Mouse (Mus musculus): ENCODE data around the gene Cd244a.

Gene Cd244a

GRCm38 (mm10) chr1:171558898-171559297, at the start of gene Cd244a:
Gene Cd244a (plus strand): TSS chr1:171559193.
- DNase-seq (ENCODE audit: low spot score), result no peak

- DNase-seq (ENCODE audit: low spot score), result no peak
Measured at GRCm38 (mm10) chr1:171513234-171513633, 45.8 kb upstream of the Cd244a start.

- DNase-seq (ENCODE audit: low spot score), result no peak
Measured at GRCm38 (mm10) chr1:171513760-171514159, 45.2 kb upstream of the Cd244a start.

- DNase-seq (ENCODE audit: low spot score), result no peak
Measured at GRCm38 (mm10) chr1:171515039-171515438, 44.0 kb upstream of the Cd244a start.

- DNase-seq (ENCODE audit: low spot score), result no peak
Measured at GRCm38 (mm10) chr1:171515557-171515956, 43.4 kb upstream of the Cd244a start.

GRCm38 (mm10) chr1:171531367-171531766, 27.6 kb upstream of the Cd244a start:
- DNase-seq (ENCODE audit: low spot score), result no peak

GRCm38 (mm10) chr1:171532830-171533229, 26.2 kb upstream of the Cd244a start:
- no peak for DNase-seq (ENCODE audit: low spot score)

GRCm38 (mm10) chr1:171534557-171534956, 24.4 kb upstream of the Cd244a start:
- DNase-seq (ENCODE audit: low spot score), result no peak

- no peak for DNase-seq (ENCODE audit: low spot score)
Measured at GRCm38 (mm10) chr1:171535194-171535593, 23.8 kb upstream of the Cd244a start, which contains the start of gene Itln1. Gene Itln1 (minus strand): TSS chr1:171535294.

GRCm38 (mm10) chr1:171540694-171541093, 18.3 kb upstream of the Cd244a start:
- no peak for DNase-seq (ENCODE audit: low spot score)

- DNase-seq (ENCODE audit: low spot score), result no peak
Measured at GRCm38 (mm10) chr1:171551326-171551725, 7.7 kb upstream of the Cd244a start.

GRCm38 (mm10) chr1:171552230-171552629, 6.8 kb upstream of the Cd244a start:
- DNase-seq (ENCODE audit: low spot score), result no peak

GRCm38 (mm10) chr1:171553359-171554341, 5.3 kb upstream of the Cd244a start:
- DNase-seq (ENCODE audit: low spot score), result no peak

- DNase-seq (ENCODE audit: low spot score), result no peak
Measured at GRCm38 (mm10) chr1:171556366-171556765, 2.6 kb upstream of the Cd244a start.

GRCm38 (mm10) chr1:171558407-171558806, 586 bp upstream of the Cd244a start:
- no peak for DNase-seq (ENCODE audit: low spot score)

GRCm38 (mm10) chr1:171560262-171560661, 1.3 kb downstream of the Cd244a start:
- DNase-seq (ENCODE audit: low spot score), result no peak

GRCm38 (mm10) chr1:171561200-171561599, 2.2 kb downstream of the Cd244a start:
- DNase-seq (ENCODE audit: low spot score), result no peak

GRCm38 (mm10) chr1:171561639-171562225, 2.7 kb downstream of the Cd244a start:
- no peak for DNase-seq (ENCODE audit: low spot score)

GRCm38 (mm10) chr1:171563042-171563441, 4.0 kb downstream of the Cd244a start:
- no peak for DNase-seq (ENCODE audit: low spot score)

GRCm38 (mm10) chr1:171564247-171564646, 5.3 kb downstream of the Cd244a start:
- DNase-seq (ENCODE audit: low spot score), result no peak

GRCm38 (mm10) chr1:171565888-171566287, 6.9 kb downstream of the Cd244a start:
- no peak for DNase-seq (ENCODE audit: low spot score)

- DNase-seq (ENCODE audit: low spot score), result no peak
Measured at GRCm38 (mm10) chr1:171566777-171567176, 7.8 kb downstream of the Cd244a start.

GRCm38 (mm10) chr1:171568436-171568835, 9.4 kb downstream of the Cd244a start:
- DNase-seq (ENCODE audit: low spot score), result no peak
